Mouse (Mus musculus): ENCODE results near the gene E2f1.

E2f1 gene

GRCm38 (mm10) chr2:154549886-154550189, 19.9 kb downstream of the E2f1 start:
- no peak for DNase-seq

DNA sequence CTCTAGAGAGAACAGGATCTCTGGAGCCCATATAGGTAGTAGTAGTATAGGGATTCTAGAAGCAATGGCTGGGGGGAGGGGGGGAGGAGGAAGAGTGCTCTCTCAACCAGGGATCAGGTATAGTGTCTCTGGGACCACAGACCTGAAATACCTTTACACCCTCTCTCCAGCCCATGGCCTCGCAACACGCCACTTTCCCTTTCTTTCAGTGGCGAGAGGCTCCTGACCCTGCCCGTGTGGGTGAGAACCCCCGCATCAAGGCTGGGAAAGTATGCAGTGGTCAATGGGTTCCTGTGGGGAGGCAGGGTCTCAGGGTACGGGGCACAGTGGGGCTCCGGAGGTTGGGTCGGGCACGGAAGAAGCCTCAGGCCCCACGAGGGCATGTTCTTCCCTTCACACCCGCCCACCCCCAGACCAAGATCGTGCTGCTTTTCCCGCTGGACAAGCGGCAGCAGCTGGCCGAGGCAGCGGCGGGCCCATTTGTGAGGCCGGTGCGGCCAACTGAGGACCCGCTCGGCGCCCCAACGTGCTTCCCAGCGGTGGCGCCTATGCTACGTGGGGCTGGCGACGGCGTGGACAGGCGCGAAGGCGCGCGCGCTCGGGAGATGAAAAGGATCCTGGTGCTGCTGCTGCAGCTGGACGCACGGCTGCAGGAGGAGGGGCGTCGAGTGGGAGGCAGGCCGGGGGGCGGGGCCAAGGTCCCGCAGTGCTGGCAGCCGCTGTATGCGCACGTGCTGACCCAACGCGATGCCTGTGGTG, 20.4 kb downstream of the E2f1 start:
- peak; percentile 86 for DNase-seq

- DNase-seq: peak; percentile 36
Observed at GRCm38 (mm10) chr2:154548688-154549087, 21.0 kb downstream of the E2f1 start.

- DNase-seq: no peak
Observed at GRCm38 (mm10) chr2:154546711-154547110, 23.0 kb downstream of the E2f1 start, which contains the start of gene 1700003F12Rik. Gene 1700003F12Rik, plus strand, starts transcription at chr2:154547085.

GRCm38 (mm10) chr2:154543567-154544347, 25.9 kb downstream of the E2f1 start:
- DNase-seq: no peak

DNA sequence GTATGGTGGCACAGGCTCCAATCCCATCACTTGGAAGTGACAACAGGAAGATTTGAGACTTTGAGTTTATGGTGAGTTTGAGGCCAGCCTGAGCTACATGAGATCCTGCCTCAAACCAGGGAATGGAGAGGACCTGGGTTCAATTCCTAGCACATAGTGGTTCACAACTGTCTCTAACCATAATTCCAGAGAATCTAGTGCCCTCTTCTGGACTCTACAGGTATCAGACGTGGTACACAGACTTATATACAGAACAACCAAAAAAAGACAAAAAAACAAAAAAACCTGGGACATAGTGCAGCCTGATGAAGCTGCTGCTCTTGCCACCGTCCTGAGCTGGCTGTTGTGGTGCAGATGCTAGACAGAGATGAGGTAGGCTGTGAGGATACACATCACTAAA, 28.1 kb downstream of the E2f1 start:
- no peak for DNase-seq

- peak; percentile 75 for DNase-seq
Observed at GRCm38 (mm10) chr2:154539720-154540119, 30.0 kb downstream of the E2f1 start.

GRCm38 (mm10) chr2:154538710-154539109, 31.0 kb downstream of the E2f1 start:
- no peak for DNase-seq

- DNase-seq: no peak
Observed at GRCm38 (mm10) chr2:154538310-154538709, 31.4 kb downstream of the E2f1 start.

- DNase-seq: no peak
Observed at GRCm38 (mm10) chr2:154534704-154535270, 34.9 kb downstream of the E2f1 start.

- DNase-seq: no peak
Observed at GRCm38 (mm10) chr2:154532888-154533287, 36.8 kb downstream of the E2f1 start.

DNA sequence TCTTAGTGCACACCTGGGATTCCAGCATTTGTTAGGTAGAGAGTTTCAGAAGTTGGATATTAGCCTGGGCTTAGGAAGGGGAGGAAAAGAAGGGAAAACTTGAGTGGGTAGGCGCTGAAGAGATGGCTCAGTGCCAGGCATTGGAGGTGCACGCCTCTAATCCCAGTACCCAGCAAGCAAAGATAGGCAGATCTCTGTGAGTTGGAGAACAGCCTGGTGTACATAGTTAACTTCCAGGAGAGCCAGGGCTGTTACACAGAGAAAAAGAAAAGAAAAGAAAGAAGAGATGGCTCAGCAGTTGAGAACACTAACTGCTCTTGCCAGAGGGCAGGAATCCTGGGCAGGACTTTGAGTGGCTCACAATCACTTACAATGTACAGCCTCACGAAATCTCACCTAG, 43.2 kb downstream of the E2f1 start:
- DNase-seq: no peak

- no peak for DNase-seq
Observed at GRCm38 (mm10) chr2:154525285-154525684, 44.4 kb downstream of the E2f1 start.

GRCm38 (mm10) chr2:154522334-154522733, 47.4 kb downstream of the E2f1 start:
- DNase-seq: no peak

GRCm38 (mm10) chr2:154521449-154521848, 48.2 kb downstream of the E2f1 start:
- no peak for DNase-seq

GRCm38 (mm10) chr2:154517424-154517823, 52.3 kb downstream of the E2f1 start:
- no peak for DNase-seq

GRCm38 (mm10) chr2:154516944-154517343, 52.7 kb downstream of the E2f1 start:
- no peak for DNase-seq

GRCm38 (mm10) chr2:154510141-154510540, 59.6 kb downstream of the E2f1 start:
- DNase-seq: no peak

Measured in kidney, postnatal 10 days (tissue).